Mouse (Mus musculus): ENCODE results near the gene Rpap3.
"Not testable (repeated sequence)": the region's sequence is repeated elsewhere in the genome, so short reads cannot be mapped to it uniquely, and the experiment has no call there.

Rpap3 gene

DNA sequence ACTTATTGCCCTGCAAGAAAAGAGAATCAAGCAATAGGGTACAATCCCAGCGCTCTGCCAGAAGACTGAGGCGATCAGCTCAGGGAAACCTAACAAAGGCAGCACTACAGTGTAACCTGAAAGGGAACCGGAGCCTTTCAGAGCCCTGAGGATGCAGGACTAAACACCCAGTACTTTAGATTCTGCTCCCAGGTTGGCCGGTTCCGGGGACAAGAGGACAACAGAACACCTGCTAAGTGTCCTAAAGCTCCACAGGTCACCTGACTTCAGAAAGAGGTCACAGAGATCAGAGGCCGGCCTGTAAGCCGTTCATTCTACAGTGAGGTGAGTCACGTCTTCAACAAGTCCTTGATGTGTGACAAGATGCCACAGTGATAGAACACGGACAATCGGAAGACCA, 9.0 kb downstream of the Rpap3 start:
- DNase-seq (ENCODE audit: low read depth in 2 of 2, low spot score in 2 of 2), result no peak

DNA sequence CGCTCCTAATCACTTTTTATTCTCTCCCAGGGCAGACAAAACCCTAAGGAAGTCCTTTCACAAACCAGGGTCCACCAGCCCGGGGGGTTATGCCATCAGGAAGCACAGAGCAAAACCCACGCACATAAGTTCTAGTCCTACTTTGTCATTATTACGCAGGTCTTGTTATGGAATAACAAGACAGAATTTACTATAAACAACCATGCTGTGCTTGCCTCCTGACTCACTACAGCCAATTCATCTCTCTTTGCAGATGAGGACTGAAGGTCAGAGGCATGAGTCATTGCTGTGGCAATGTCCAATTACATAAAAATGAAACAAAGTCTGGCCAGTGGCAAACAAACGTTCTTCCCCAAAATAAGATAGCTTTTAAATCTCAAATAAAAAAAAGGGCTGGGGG, 12.2 kb downstream of the Rpap3 start:
- no peak for DNase-seq (ENCODE audit: low read depth in 2 of 2, low spot score in 2 of 2)

DNA sequence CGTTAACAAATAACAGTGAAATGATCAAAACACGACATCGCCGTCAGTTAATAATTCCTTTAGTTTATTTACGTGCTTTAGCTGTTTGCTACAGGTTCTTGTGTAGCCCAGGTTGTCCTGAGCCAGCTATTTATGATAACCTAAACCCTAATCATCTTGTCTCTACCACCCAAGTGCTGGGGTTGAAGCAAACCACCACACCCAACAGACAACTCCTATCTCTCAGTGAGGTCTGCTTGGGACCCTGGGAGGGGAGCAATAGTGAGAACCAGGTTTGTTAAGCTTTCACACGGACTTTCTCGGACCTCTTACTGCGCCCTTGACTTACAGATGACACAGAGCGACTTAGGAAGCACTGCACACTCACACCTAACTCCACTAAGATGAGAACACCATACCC, 21.5 kb downstream of the Rpap3 start:
- DNase-seq (ENCODE audit: low read depth in 2 of 2, low spot score in 2 of 2), result no peak

GRCm38 (mm10) chr15:97682053-97682452, 23.6 kb downstream of the Rpap3 start:
- DNase-seq (ENCODE audit: low read depth in 2 of 2, low spot score in 2 of 2), result no peak

DNA sequence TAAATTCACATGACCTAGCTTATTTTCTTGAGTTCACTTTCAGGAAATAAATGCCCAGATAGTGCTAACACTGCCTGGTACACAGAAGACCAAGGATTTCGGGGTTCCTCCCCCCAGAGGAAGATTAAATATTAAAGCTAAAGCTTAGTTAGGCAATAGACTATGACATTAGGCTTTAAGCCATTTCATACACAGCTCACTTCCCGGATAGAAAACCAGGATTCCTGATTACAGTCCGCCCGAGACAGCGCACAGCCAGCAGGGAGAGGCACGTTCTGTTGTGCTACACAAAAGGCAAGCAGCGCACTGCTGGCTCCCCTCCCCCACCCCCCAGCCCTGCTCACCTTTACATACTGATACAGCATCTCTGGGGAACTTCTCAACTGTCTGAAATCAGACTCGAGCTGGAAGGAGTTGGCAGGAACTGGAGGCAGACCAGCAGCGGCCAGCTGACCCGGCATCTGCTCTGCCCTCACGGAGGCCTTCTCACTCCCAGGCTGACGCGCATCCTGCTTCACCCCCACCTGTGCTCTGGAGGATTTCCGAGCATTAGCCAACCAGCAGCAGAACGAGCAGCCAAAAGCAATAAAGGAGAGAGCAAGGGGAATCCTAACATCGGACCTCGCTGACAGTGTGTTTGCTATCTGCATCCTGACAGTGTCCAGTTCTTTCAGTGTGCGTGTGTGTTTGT, 25.5 kb downstream of the Rpap3 start:
- DNase-seq (ENCODE audit: low read depth in 2 of 2, low spot score in 2 of 2), result no peak

GRCm38 (mm10) chr15:97677341-97677740, 28.3 kb downstream of the Rpap3 start:
- no peak for DNase-seq (ENCODE audit: low read depth in 2 of 2, low spot score in 2 of 2)

- DNase-seq (ENCODE audit: low read depth in 2 of 2, low spot score in 2 of 2), result no peak
These were observed 29.7 kb downstream of the Rpap3 start for GRCm38 (mm10) chr15:97675927-97676326.

- DNase-seq (ENCODE audit: low read depth in 2 of 2, low spot score in 2 of 2), result no peak
These were observed 31.2 kb downstream of the Rpap3 start for GRCm38 (mm10) chr15:97674423-97674822.

DNA sequence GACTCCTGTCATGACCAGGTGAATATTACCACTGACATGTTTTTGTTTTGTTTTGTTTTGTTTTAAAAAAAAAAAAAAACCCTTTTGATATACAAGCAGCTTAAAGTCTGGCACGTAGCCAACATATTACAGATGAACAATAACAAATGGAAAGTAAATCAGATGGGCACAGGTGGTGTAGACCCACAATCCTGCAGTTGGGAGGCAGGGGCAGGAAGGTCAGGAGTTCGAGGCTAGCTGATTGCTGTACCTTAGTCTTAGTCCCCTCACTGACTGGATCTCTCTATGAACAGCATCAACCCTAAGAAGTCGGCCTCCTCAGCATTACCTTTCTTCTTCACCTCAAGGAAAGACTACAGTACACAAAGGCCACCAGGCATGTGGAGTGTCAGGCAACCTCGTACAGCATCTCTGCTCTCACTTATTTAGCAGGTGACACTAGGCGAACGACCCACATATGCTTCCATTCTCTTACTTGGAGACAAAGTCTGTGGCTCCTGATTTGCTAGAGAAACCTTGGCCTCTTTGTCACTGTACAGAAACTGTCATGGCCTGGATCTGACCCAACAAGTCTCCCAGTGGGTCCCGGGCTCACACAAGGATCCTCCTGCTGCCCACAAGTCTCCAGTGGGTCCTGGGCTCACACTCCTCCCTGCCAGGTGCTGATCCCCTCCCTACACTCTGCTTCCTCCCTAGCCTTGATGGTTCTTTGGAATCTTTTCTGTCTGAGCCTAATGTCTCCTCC, 32.2 kb downstream of the Rpap3 start:
- no peak for DNase-seq (ENCODE audit: low read depth in 2 of 2, low spot score in 2 of 2)

DNA sequence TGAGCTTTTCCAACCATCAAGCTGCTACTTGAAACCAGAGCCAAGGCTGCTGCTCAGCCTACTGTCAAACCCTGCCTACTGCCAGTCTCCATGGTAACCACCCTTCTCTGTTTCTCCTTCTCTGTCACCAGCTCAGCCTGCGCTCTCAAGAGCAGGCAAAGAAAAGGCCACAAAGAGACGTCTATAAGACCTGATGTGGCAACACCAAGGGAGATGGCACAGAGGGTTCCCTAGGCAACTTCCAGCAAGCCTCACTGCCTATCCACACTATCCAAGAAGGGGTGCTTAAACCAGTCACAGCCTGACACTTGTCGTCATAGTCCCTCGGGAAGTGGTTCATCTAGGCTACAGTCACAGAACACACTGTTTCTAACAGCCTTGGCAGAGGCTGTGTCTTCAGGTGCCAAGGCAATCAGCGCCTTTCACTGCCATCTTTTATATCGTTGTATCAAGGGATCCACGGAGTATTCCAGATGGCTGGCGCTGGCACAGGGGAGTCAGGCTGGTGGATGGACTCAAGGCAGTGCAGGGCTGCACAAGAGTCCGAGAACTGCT, 33.3 kb downstream of the Rpap3 start:
- no peak for DNase-seq (ENCODE audit: low read depth in 2 of 2, low spot score in 2 of 2)

DNA sequence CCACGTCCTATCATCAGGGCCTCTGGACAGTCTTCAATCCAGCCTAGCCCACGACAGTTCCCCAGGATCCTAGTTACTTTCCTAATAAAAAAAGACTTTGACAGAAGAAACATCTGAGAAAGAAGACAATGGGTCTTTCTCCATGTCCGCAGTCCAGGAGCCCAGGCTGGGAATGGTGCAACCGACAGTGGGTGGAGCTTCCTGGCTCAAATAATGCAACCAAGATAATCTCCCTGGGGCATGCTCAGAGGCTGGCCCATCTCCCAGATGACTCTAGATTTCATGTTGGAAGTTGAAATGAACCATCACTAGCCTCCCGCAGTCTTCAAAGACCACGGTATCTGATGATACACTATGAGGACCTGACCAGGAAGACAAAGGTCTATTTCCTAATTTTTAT, 35.1 kb downstream of the Rpap3 start:
- no peak for DNase-seq (ENCODE audit: low read depth in 2 of 2, low spot score in 2 of 2)

GRCm38 (mm10) chr15:97668158-97668877, 37.3 kb downstream of the Rpap3 start:
- not testable (repeated sequence) for DNase-seq (ENCODE audit: low read depth in 2 of 2, low spot score in 2 of 2)

DNA sequence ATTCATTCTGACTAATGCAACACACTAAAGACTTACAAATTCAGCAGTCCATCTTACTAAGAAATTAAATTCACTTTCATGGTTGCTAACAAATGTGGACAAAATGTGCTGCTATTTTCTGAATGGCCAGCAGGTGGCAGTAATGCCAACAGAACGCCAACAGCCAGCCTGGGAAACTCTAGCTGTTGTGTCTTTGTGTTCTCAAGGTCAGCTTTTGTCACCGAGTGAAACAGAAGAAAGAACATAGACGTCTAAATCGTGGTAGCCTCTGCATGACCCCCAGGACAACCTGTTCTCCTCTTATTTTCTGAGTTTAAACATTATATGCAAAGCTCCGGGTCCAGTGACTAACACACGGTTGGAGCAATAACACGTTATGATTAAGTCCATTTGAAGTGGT, 38.2 kb downstream of the Rpap3 start:
- peak; percentile 60 to 69 for DNase-seq (ENCODE audit: low read depth in 2 of 2, low spot score in 2 of 2)

- peak in 1 of 2 experiments; percentile 8 for DNase-seq (ENCODE audit: low read depth in 2 of 2, low spot score in 2 of 2)
These were observed 39.2 kb downstream of the Rpap3 start for GRCm38 (mm10) chr15:97666457-97666770.

- peak; percentile 18 to 35 for DNase-seq (ENCODE audit: low read depth in 2 of 2, low spot score in 2 of 2)
These were observed 39.7 kb downstream of the Rpap3 start for GRCm38 (mm10) chr15:97665770-97666456.

DNA sequence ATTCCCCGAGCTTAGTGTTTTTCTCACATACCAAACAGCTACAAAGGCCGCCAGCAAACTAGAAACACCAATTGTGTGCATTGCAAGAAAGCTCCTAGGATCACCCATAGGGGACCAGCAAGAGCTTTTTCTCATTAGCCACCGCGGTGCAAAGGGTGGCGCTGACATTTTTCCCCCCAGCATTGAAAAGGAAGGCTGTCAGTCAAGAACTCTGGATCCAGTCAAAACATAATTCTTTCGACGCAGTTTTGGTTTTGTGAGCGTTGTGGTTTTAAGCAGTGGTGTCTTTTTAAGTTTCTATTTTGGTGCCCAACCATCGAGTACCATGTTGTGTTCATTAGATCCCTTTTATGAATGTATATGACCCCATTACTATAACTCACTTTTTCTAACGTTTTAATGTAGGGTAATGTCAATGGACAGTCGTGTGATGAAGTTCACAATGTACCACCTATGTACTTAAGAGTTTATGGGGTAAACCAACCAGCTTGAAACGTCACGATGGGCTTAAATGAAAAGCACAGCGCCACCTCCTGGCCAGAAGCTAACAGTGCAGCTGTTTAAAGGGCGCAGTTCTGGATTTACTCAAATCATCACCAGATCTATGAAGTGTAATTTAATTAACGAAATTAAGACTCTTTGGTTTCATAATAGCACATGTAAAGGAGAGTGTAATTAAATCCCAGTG, 40.5 kb downstream of the Rpap3 start:
- DNase-seq (ENCODE audit: low read depth in 2 of 2, low spot score in 2 of 2), result peak; percentile 25 to 49

GRCm38 (mm10) chr15:97663750-97664406, 41.7 kb downstream of the Rpap3 start:
- DNase-seq (ENCODE audit: low read depth in 2 of 2, low spot score in 2 of 2), result peak; percentile 67 to 82

DNA sequence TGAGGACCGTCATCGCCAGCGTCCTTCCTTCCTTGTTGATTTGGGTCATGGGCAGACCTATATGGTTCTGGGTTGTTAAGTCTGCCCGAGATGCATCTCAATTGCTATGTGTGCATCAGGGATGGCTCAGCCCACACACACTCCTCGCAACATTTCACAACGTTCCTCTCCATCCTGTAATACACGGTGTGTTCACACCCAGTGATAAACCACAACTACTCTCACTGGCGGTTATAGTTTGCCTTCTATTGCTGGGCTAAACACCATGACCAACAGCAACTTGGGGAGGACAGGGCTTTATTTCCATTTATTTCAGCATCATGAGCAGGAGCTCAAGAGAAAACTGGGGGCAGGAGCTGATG, 46.9 kb downstream of the Rpap3 start:
- no peak for DNase-seq (ENCODE audit: low read depth in 2 of 2, low spot score in 2 of 2)

- no peak for DNase-seq (ENCODE audit: low read depth in 2 of 2, low spot score in 2 of 2)
These were observed 47.5 kb downstream of the Rpap3 start for GRCm38 (mm10) chr15:97657856-97658754.

Data from CD8-positive naive resting alpha-beta T cell, adult 2 months (primary cell).